Mouse (Mus musculus): ENCODE measurements around the gene Chpf2. TPM values are rescaled to one million over a fixed set of nuclear protein-coding genes. Genes with fewer than 3 reads are reported as not detected.
A peak's percentile ranks its signal among the peaks of the same experiment; 100 is the strongest.

Gene Chpf2
- polyA plus RNA-seq, 1 experiment from 2014 or later, result 23.1 TPM

- Histone ChIP-seq H3K27ac (no peak overlapping the region), H3K36me3 (no peaks in the 10 kb centered on the region), H3K27me3 (no peaks in the 10 kb centered on the region), H3K9me3 (replicated peaks) (no peaks in the 10 kb centered on the region), H3K4me1 (peaks cover 9% of the 10 kb centered on the region), H3K4me3 (no peak overlapping the region), H3K9ac (no peak overlapping the region), H3K4me2 (replicated peaks) (no peak overlapping the region)
- no peak for ATAC-seq (ENCODE audit: low FRiP score)
- 53% methylated on average over 6 of the region's 6 CpGs for WGBS
Measured at GRCm38 (mm10) chr5:24635526-24636141, 49.1 kb downstream of the Chpf2 start.

DNA sequence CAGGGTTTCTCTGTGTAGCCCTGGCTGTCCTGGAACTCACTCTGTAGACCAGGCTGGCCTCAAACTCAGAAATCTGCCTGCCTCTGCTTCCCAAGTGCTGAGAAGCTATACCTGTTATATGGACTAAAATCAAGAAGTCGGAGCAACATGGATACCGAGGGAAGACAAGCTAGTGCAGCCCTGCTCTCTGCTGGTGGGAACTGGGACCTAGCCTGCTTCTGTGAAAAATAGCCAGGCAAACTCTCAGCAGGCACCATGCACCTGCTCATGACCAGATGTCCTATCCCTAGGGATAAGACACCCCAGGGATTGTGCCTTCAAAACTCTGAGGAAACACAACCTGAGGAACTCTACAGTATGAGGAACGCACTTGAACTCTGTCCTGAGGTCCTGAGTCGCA lies 50.4 kb downstream of the Chpf2 start:
- H3K4me1 ChIP-seq, result peaks cover 9% of the 10 kb centered on the region
- ATAC-seq (ENCODE audit: low FRiP score), result no peak
- H3K4me2 ChIP-seq (replicated peaks), result no peak overlapping the region
- WGBS, result 83% methylated on average over 4 of the region's 4 CpGs
- no peaks in the 10 kb centered on the region for H3K36me3 ChIP-seq
- no peak overlapping the region for H3K4me3 ChIP-seq
- H3K27me3 ChIP-seq, result no peaks in the 10 kb centered on the region
- no peak overlapping the region for H3K27ac ChIP-seq
- H3K9ac ChIP-seq, result no peak overlapping the region
- no peaks in the 10 kb centered on the region for H3K9me3 ChIP-seq (replicated peaks)

DNA sequence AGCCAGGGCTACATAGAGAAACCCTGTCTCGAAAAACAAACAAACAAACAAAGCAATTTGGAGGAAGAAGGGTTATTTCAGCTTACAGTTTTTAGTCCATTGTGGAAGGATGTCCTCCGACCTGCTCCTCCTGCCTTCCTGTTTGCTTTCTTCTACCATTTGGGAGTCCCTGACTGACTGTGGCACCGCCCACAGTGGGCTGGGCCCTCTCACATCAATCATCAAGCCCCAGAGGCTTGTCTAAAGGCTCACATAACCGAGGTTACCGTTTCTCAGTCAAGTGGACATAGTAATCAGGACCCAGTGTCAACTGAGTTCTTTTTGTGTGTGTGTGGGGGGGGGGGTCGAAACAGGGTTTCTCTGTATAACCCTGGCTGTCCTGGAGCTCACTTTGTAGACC lies 51.6 kb downstream of the Chpf2 start:
- H3K4me2 ChIP-seq (replicated peaks), result no peak overlapping the region
- H3K36me3 ChIP-seq, result no peaks in the 10 kb centered on the region
- no peak overlapping the region for H3K27ac ChIP-seq
- 60% methylated on average over 6 of the region's 6 CpGs for WGBS
- ATAC-seq (ENCODE audit: low FRiP score), result no peak
- H3K9me3 ChIP-seq (replicated peaks), result no peaks in the 10 kb centered on the region
- H3K4me1 ChIP-seq, result peaks cover 9% of the 10 kb centered on the region
- H3K4me3 ChIP-seq, result no peak overlapping the region
- no peak overlapping the region for H3K9ac ChIP-seq
- H3K27me3 ChIP-seq, result no peaks in the 10 kb centered on the region

DNA sequence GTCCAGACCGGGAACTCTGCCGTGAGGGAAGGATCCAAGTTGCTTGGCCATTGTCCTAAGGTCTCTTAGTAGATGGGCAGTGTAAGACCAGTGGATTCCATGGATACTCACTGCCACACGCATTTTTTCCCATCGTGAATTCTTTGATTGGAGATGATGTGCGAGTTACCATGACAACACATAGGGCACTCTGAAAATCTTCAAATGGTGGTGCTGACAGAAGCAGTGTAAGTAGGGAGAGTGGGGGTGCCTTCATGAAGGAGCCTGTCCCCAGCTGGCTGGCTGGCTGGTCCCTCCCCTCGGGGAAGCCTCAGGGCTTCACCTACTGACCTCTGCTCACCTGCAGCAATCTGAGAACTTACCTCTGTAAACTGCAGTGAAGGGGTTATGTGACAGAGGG lies 52.5 kb downstream of the Chpf2 start:
- Histone ChIP-seq H3K27ac (no peak overlapping the region), H3K4me2 (replicated peaks) (no peak overlapping the region), H3K9me3 (replicated peaks) (no peaks in the 10 kb centered on the region), H3K9ac (no peak overlapping the region), H3K4me1 (peaks cover 9% of the 10 kb centered on the region), H3K36me3 (no peaks in the 10 kb centered on the region), H3K4me3 (no peak overlapping the region), H3K27me3 (no peaks in the 10 kb centered on the region)
- ATAC-seq (ENCODE audit: low FRiP score), result no peak
- 72% methylated on average over 6 of the region's 6 CpGs for WGBS

MicroRNA genes within 50 kb of the gene (microRNA counts, 519-probe panel; counts per million panel counts)
- microRNA mmu-miR-671-3p, result 470 counts per million, percentile 58 among the panel's probes with 10 or more counts
- 470 counts per million, percentile 58 among the panel's probes with 10 or more counts for microRNA mmu-miR-671-5p

Small RNA genes lying within 50 kb of the gene (microRNA-seq; reads per million reads assigned to microRNA genes)
- gene Mir671, result 684 reads per million, percentile 70 among the genes with 10 or more reads in this experiment

Other genes with a start within 250 kb of the Chpf2 start
- 14.6 and 17.4 TPM in 2 replicates for gene Kcnh2, start 235.1 kb upstream of the Chpf2 start, polyA plus RNA-seq (2016; fragmentation: Nextera tagmentation; extraction: Ambion mirVana)
- gene Nos3, start 221.9 kb upstream of the Chpf2 start, polyA plus RNA-seq (2016; fragmentation: Nextera tagmentation; extraction: Ambion mirVana), result 8.8 and 9.0 TPM in 2 replicates
- gene Atg9b, start 194.6 kb upstream of the Chpf2 start, polyA plus RNA-seq (2016; fragmentation: Nextera tagmentation; extraction: Ambion mirVana), result 0.35 and 0.46 TPM in 2 replicates
- 38.7 and 43.5 TPM in 2 replicates for gene Abcb8, start 193.1 kb upstream of the Chpf2 start, polyA plus RNA-seq (2016; fragmentation: Nextera tagmentation; extraction: Ambion mirVana)
- gene Asic3, start 173.3 kb upstream of the Chpf2 start, polyA plus RNA-seq (2016; fragmentation: Nextera tagmentation; extraction: Ambion mirVana), result 1.0 and 1.2 TPM in 2 replicates
- 61.0 and 63.8 TPM in 2 replicates for gene Cdk5, start 163.2 kb upstream of the Chpf2 start, polyA plus RNA-seq (2016; fragmentation: Nextera tagmentation; extraction: Ambion mirVana)
- 38.1 and 39.9 TPM in 2 replicates for gene Slc4a2, start 162.9 kb upstream of the Chpf2 start, polyA plus RNA-seq (2016; fragmentation: Nextera tagmentation; extraction: Ambion mirVana)
- 109 and 113 TPM in 2 replicates for gene Fastk, start 141.5 kb upstream of the Chpf2 start, polyA plus RNA-seq (2016; fragmentation: Nextera tagmentation; extraction: Ambion mirVana)
- gene Tmub1, start 138.9 kb upstream of the Chpf2 start, polyA plus RNA-seq (2016; fragmentation: Nextera tagmentation; extraction: Ambion mirVana), result 32.6 and 36.7 TPM in 2 replicates
- gene Agap3, start 134.6 kb upstream of the Chpf2 start, polyA plus RNA-seq (2016; fragmentation: Nextera tagmentation; extraction: Ambion mirVana), result 83.7 and 86.2 TPM in 2 replicates
- 5.6 and 6.7 TPM in 2 replicates for gene Gbx1, start 59.5 kb upstream of the Chpf2 start, polyA plus RNA-seq (2016; fragmentation: Nextera tagmentation; extraction: Ambion mirVana)
- gene Asb10, start 45.8 kb upstream of the Chpf2 start, polyA plus RNA-seq (2016; fragmentation: Nextera tagmentation; extraction: Ambion mirVana), result 0.32 and 0.42 TPM in 2 replicates
- gene 4931409K22Rik, start 29.9 kb upstream of the Chpf2 start, polyA plus RNA-seq (2016; fragmentation: Nextera tagmentation; extraction: Ambion mirVana), result not detected in 2 replicates
- gene Abcf2, start 9.3 kb upstream of the Chpf2 start, polyA plus RNA-seq (2016; fragmentation: Nextera tagmentation; extraction: Ambion mirVana), result 108 and 110 TPM in 2 replicates
- 78.4 and 83.2 TPM in 2 replicates for gene Smarcd3, start 37.7 kb downstream of the Chpf2 start, polyA plus RNA-seq (2016; fragmentation: Nextera tagmentation; extraction: Ambion mirVana)
- gene Nub1, start 98.8 kb downstream of the Chpf2 start, polyA plus RNA-seq (2016; fragmentation: Nextera tagmentation; extraction: Ambion mirVana), result 40.3 and 42.3 TPM in 2 replicates
- 17.7 and 21.0 TPM in 2 replicates for gene Wdr86, start 144.0 kb downstream of the Chpf2 start, polyA plus RNA-seq (2016; fragmentation: Nextera tagmentation; extraction: Ambion mirVana)
- gene Crygn, start 171.3 kb downstream of the Chpf2 start, polyA plus RNA-seq (2016; fragmentation: Nextera tagmentation; extraction: Ambion mirVana), result 4.7 TPM in 1 of 2 replicates, not detected in the other

Measured in hindbrain, embryonic 12.5 days (tissue).